Mouse (Mus musculus): ENCODE results near the gene Ltv1. TPM values are rescaled to one million over a fixed set of nuclear protein-coding genes. Genes with fewer than 3 reads are reported as not detected.

Gene Ltv1
- 15.8 TPM for polyA plus RNA-seq (2014; fragmentation: Illumina TruSeq; extraction: RNeasy Lipid Tissue Mini Kit (QIAGEN cat#74804); ENCODE audit: insufficient read depth, low read depth, low replicate concordance)

GRCm38 (mm10) chr10:13192731-13193351, at the start of gene Ltv1:
Gene Ltv1, minus strand, starts transcription at chr10:13193168.

GRCm38 (mm10) chr10:13177973-13178624, 14.9 kb downstream of the Ltv1 start, which contains the start of gene Zc2hc1b:
Gene Zc2hc1b, minus strand, starts transcription at chr10:13178023.

Other genes with a start within 250 kb of the Ltv1 start
- 7.6 TPM for gene Stx11, start 228.9 kb downstream of the Ltv1 start, polyA plus RNA-seq (2014; fragmentation: Illumina TruSeq; extraction: RNeasy Lipid Tissue Mini Kit (QIAGEN cat#74804); ENCODE audit: insufficient read depth, low read depth, low replicate concordance)
- gene Sf3b5, start 187.8 kb downstream of the Ltv1 start, polyA plus RNA-seq (2014; fragmentation: Illumina TruSeq; extraction: RNeasy Lipid Tissue Mini Kit (QIAGEN cat#74804); ENCODE audit: insufficient read depth, low read depth, low replicate concordance), result 19.1 TPM
- 7.6 TPM for gene Plagl1, start 132.7 kb downstream of the Ltv1 start, polyA plus RNA-seq (2014; fragmentation: Illumina TruSeq; extraction: RNeasy Lipid Tissue Mini Kit (QIAGEN cat#74804); ENCODE audit: insufficient read depth, low read depth, low replicate concordance)
- not detected for gene Zc2hc1b, start 15.1 kb downstream of the Ltv1 start, polyA plus RNA-seq (2014; fragmentation: Illumina TruSeq; extraction: RNeasy Lipid Tissue Mini Kit (QIAGEN cat#74804); ENCODE audit: insufficient read depth, low read depth, low replicate concordance)

Data from lung, adult 10 weeks (tissue).